Mouse (Mus musculus): ENCODE measurements around the gene Gm8122.
"Not testable (repeated sequence)": the region's sequence is repeated elsewhere in the genome, so short reads cannot be mapped to it uniquely, and the experiment has no call there.

Gm8122 gene

GRCm38 (mm10) chr14:43235204-43235603 lies at the start of gene Gm8122:
Gene Gm8122 (minus strand): TSS chr14:43235304.
- DNase-seq, result not testable (repeated sequence)

GRCm38 (mm10) chr14:43278681-43279080 lies 43.6 kb upstream of the Gm8122 start:
- DNase-seq, result peak in 1 of 2 experiments; percentile 44

- peak in 1 of 2 experiments; percentile 36 for DNase-seq
Observed at GRCm38 (mm10) chr14:43278146-43278545, 43.0 kb upstream of the Gm8122 start.

- not testable (repeated sequence) for DNase-seq
Observed at GRCm38 (mm10) chr14:43277468-43277867, 42.4 kb upstream of the Gm8122 start.

- peak in 1 of 2 experiments; percentile 7 for DNase-seq
Observed at GRCm38 (mm10) chr14:43275752-43276151, 40.6 kb upstream of the Gm8122 start.

- peak; percentile 18 to 60 for DNase-seq
Observed at GRCm38 (mm10) chr14:43274986-43275511, 39.9 kb upstream of the Gm8122 start, which contains the start of gene Gm9732. Gene Gm9732 (plus strand): TSS chr14:43275036.

GRCm38 (mm10) chr14:43273161-43273560 lies 38.1 kb upstream of the Gm8122 start:
- DNase-seq, result peak; percentile 8 to 40

- peak in 1 of 2 experiments; percentile 21 for DNase-seq
Observed at GRCm38 (mm10) chr14:43269211-43269610, 34.1 kb upstream of the Gm8122 start.

GRCm38 (mm10) chr14:43268521-43269084 lies 33.5 kb upstream of the Gm8122 start:
- peak in 1 of 2 experiments; percentile 31 for DNase-seq

- DNase-seq, result peak in 1 of 2 experiments; percentile 26
Observed at GRCm38 (mm10) chr14:43263421-43263820, 28.3 kb upstream of the Gm8122 start.

GRCm38 (mm10) chr14:43258349-43258748 lies 23.2 kb upstream of the Gm8122 start, which contains the start of gene Gm8126:
Gene Gm8126 (plus strand): TSS chr14:43258649.
- DNase-seq, result not testable (repeated sequence)

GRCm38 (mm10) chr14:43256511-43256910 lies 21.4 kb upstream of the Gm8122 start:
- DNase-seq, result not testable (repeated sequence)

- peak; percentile 28 to 50 for DNase-seq
Observed at GRCm38 (mm10) chr14:43250549-43251253, 15.6 kb upstream of the Gm8122 start.

GRCm38 (mm10) chr14:43249611-43250170 lies 14.6 kb upstream of the Gm8122 start:
- DNase-seq, result peak; percentile 13 to 56

GRCm38 (mm10) chr14:43237769-43238168 lies 2.7 kb upstream of the Gm8122 start:
- DNase-seq, result not testable (repeated sequence)
